Mouse (Mus musculus) fibroblast of lung, adult 2 months (primary cell): Measurements from ENCODE around the gene Unc5c.
A peak's percentile ranks its signal among the peaks of the same experiment; 100 is the strongest.

Experiments used
- DNase-seq: peaks from one replicate; pipeline ENCODE4 v3.0.0-alpha.2; 2011; ENCODE audit warnings: low read depth

The Unc5c gene

GRCm38 (mm10) chr3:141465104-141465705 is at the start of gene Unc5c:
Unc5c (plus strand) TSS chr3:141465216.
- DNase-seq, result peak; percentile 71

DNA sequence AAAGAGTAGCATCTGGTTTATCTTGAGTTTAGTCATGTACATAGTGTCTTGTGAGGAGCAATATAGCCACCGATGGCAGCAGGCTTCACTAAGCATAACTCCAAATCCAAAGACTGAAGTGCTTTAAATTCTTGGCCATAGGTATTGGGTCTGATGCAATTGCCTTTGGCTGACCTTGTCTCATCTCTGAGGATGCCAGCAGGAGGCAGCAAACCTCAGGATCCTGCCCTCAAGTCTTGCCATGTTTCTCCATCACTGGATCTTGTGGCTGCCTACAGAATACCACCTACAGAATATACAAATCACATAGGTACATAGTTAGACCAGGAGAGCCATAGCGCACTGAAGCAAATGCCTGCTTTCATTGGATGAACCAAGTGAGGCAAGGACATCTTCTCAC is 7.5 kb upstream of the Unc5c start:
- DNase-seq, result no peak

DNA sequence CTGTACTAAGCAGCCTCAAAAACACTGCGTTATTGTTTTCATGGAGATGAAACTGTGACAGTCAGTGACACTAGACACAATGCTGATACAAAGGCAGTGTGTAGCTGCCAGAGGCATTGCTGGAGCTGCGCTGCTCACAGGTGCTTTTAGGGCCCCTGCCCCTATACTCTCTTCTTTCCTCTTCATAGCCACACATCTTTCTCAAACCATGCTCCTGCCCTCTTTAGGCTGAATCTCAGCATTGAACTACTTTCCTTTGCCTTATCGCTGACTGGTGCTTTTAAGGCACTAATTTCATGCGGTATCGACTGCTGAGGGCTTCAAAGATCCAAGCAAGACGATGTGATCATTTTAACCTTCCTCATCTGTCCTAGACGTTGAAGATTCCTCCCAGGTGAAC is 2.5 kb upstream of the Unc5c start:
- no peak for DNase-seq

DNA sequence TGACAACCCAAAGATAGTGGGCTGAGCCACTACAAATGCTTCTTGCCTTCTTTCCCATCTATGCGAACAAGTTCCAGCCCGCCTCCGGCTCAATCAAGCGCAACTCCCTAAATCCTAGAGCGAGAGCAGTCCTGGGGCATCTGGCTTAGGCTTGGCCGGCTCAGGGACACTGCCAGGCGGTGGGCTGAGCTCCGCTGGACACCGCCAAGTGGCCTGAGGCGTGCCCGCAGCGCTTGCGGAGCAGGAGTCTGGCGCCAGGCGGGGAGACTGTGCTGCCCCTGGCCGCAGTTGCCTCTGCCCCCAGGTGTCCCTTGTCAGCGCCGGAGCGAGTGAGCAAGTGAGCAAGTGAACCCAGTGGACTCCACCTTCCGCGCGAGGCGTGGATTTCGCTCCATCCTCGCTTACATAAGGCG is 319 bp upstream of the Unc5c start:
- no peak for DNase-seq

- DNase-seq, result no peak
Observed at GRCm38 (mm10) chr3:141466061-141466460, 1.0 kb downstream of the Unc5c start.

- DNase-seq, result no peak
Observed at GRCm38 (mm10) chr3:141466727-141467335, 1.8 kb downstream of the Unc5c start.

- DNase-seq, result no peak
Observed at GRCm38 (mm10) chr3:141469338-141469737, 4.3 kb downstream of the Unc5c start.

DNA sequence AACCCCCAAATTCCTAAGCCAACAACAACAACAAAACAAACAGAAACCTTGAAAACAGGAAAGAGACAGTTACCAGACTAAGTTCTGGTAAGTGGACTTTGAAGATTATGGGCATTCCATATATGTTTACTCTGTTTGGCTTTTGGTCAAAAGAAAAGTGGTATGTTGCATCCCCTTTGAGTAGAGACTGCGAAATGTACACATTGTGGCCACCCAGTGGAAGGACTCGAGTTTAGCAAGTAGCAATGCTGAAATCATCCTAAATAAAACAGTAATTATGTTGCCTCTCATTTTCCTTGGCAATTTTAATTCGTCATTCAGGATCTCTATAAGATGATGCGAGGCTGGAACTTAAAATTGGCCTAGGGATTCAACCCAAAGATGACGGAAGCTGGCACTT is 8.2 kb downstream of the Unc5c start:
- no peak for DNase-seq

DNA sequence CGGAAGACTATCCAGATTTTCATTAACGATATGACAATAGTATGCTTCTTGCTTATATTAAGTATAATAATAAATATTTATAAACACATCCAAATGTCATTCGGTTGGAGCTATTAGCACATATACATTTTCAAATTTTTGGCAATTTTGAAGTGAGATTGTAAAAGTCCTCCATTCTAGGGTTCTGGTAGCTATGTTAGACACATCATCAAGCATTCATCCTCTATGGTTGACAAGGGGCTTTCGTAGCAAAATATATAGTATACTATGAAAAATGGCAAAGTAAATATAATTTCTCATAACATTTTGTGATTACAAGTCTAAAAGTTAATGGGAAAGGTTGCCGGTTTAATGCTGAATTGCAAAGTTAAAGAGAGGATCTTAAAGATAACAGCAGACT is 10.4 kb downstream of the Unc5c start:
- no peak for DNase-seq

DNA sequence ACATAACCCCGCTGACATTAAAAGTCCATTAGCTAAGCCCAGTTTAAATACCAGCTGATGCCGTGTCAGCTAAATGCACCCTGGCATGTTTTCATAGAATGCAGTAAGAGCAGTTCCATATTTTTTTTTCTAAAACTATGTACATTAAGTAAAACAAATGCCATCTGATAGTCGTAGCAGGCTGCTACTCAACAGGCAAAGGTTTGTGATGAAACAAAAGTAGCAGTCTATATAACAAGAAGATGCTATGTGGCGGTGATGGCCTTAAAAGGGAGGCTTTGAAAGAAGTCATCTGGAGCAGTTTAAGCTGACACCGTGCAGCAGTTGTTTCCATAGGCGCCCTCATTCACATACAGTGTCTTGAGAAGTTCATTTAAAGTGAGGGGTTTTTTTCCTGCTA is 10.9 kb downstream of the Unc5c start:
- DNase-seq, result no peak

DNA sequence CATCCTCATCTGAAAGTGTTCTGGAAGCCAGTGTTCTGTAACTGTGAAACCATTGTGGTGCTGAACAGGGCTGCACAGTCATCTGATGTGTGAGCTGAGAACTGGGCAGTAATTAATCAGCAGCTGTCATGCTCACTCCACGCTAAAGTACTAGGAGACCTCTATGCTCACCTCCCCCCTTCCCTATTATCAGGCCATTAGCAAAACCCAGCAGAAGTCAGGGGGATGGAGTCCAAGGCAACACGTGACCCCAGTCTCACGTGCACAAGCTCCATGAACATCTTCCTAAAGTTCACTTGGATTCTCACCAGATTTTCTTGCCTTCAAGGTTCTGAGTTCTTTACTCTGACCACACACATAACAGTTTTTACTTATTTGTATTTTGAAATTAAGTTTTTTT is 11.7 kb downstream of the Unc5c start:
- DNase-seq, result no peak

GRCm38 (mm10) chr3:141482465-141482864 is 17.4 kb downstream of the Unc5c start:
- DNase-seq, result no peak

- no peak for DNase-seq
Observed at GRCm38 (mm10) chr3:141483665-141484431, 18.8 kb downstream of the Unc5c start.

GRCm38 (mm10) chr3:141485218-141485617 is 20.2 kb downstream of the Unc5c start:
- no peak for DNase-seq

GRCm38 (mm10) chr3:141490647-141491046 is 25.6 kb downstream of the Unc5c start:
- no peak for DNase-seq

GRCm38 (mm10) chr3:141491272-141491950 is 26.4 kb downstream of the Unc5c start:
- peak; percentile 88 for DNase-seq

DNA sequence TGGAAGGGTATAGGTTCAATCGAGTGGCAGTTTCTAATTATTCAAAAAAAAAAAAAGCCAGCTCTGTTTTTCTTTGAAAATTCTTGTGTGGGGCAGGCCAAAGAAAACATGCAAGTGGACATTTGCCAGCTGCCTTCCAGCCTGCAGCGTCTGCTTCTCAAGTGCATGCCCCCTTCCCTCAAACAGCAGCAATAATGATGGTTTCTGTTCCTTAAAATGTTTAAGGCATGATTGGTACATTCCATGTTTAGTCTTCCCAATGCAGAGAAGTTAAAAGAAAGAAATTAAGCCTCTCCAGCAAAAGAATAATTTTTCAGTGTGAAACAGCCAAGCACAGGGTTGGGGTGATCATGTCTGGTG is 26.9 kb downstream of the Unc5c start:
- DNase-seq, result no peak

- no peak for DNase-seq
Observed at GRCm38 (mm10) chr3:141493000-141493399, 28.0 kb downstream of the Unc5c start.

GRCm38 (mm10) chr3:141498348-141499056 is 33.5 kb downstream of the Unc5c start:
- no peak for DNase-seq

DNA sequence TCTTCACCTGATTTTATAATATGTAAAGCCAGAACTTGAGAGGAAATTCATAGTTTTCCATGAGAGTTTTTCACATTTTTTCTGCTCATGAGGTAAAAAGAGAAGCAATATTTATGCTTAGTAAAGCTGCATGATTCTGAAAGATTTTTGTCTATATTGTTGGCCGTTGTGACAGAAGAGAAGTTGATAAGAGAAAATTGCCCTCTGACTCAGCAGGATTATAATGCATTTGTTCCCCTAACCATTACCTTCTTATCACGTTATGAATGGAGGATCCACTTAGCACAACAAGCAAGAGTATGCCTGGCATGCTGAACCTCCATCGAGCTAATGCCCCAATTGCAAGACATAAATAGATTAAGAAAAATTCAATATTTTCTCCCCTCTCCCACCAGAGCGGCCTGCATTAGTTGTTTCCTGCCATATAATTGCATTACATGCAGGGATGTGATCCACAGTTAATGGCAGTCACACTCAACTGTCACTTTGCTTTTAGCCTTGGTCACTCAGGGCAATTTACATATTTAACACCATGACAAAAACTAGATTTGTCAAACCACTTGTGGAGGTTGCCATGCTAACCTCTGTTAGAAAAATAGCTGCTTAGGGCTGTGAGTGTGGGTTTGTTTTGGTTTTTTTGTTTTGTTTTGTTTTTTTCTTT is 37.0 kb downstream of the Unc5c start:
- no peak for DNase-seq

- no peak for DNase-seq
Observed at GRCm38 (mm10) chr3:141503331-141503730, 38.3 kb downstream of the Unc5c start.

- DNase-seq, result peak; percentile 82
Observed at GRCm38 (mm10) chr3:141509772-141510171, 44.8 kb downstream of the Unc5c start.
